Mouse (Mus musculus) gastrocnemius, postnatal 25 days (tissue): ENCODE measurements around the gene Speer4e. TPM values are rescaled to one million over a fixed set of nuclear protein-coding genes. Genes with fewer than 3 reads are reported as not detected.
"Not testable (repeated sequence)": the region's sequence is repeated elsewhere in the genome, so short reads cannot be mapped to it uniquely, and the experiment has no call there.

Experiments used
- DNase-seq: peaks from one replicate; pipeline ENCODE4 v3.0.0; 2022
- long read RNA-seq, 2 experiments: library from polyadenylated mRNA; stranded (forward); transcript quantifications; one replicate each; pipeline ENCODE4 v2.0.0; 2021
- total RNA-seq, 2 experiments: library from RNA; stranded (reverse); gene quantifications; 1 replicate in 1 of 2; 2 replicates in 1 of 2; pipeline ENCODE4 v1.2.3; 2021

The Speer4e gene
- total RNA-seq = not detected
- long read RNA-seq, experiment 1 = 0 reads
- long read RNA-seq, experiment 2 = 0 reads

GRCm38 (mm10) chr5:14938329-14938728 is at the start of gene Speer4e:
Speer4e (minus strand) TSS chr5:14938429.
- not testable (repeated sequence) for DNase-seq

- not testable (repeated sequence) for DNase-seq
Measured at GRCm38 (mm10) chr5:14986649-14987387, 48.6 kb upstream of the Speer4e start.

GRCm38 (mm10) chr5:14978835-14979234 is 40.6 kb upstream of the Speer4e start, which contains the start of gene Gm10354:
Gm10354 (minus strand) TSS chr5:14978935.
- not testable (repeated sequence) for DNase-seq

GRCm38 (mm10) chr5:14977368-14977767 is 39.1 kb upstream of the Speer4e start:
- not testable (repeated sequence) for DNase-seq

- not testable (repeated sequence) for DNase-seq
Measured at GRCm38 (mm10) chr5:14975294-14975693, 37.1 kb upstream of the Speer4e start.

- DNase-seq = not testable (repeated sequence)
Measured at GRCm38 (mm10) chr5:14972841-14973240, 34.6 kb upstream of the Speer4e start.

GRCm38 (mm10) chr5:14963821-14964220 is 25.6 kb upstream of the Speer4e start:
- DNase-seq = not testable (repeated sequence)

- not testable (repeated sequence) for DNase-seq
Measured at GRCm38 (mm10) chr5:14961502-14961901, 23.3 kb upstream of the Speer4e start.

GRCm38 (mm10) chr5:14955928-14956706 is 17.9 kb upstream of the Speer4e start:
- DNase-seq = not testable (repeated sequence)

- not testable (repeated sequence) for DNase-seq
Measured at GRCm38 (mm10) chr5:14953587-14953986, 15.4 kb upstream of the Speer4e start.

- DNase-seq = not testable (repeated sequence)
Measured at GRCm38 (mm10) chr5:14952749-14953148, 14.5 kb upstream of the Speer4e start.

GRCm38 (mm10) chr5:14951822-14952221 is 13.6 kb upstream of the Speer4e start:
- not testable (repeated sequence) for DNase-seq

GRCm38 (mm10) chr5:14947482-14948198 is 9.4 kb upstream of the Speer4e start:
- not testable (repeated sequence) for DNase-seq

- not testable (repeated sequence) for DNase-seq
Measured at GRCm38 (mm10) chr5:14945524-14945923, 7.3 kb upstream of the Speer4e start.

- DNase-seq = not testable (repeated sequence)
Measured at GRCm38 (mm10) chr5:14941043-14941442, 2.8 kb upstream of the Speer4e start.

- not testable (repeated sequence) for DNase-seq
Measured at GRCm38 (mm10) chr5:14933721-14934120, 4.5 kb downstream of the Speer4e start.

- not testable (repeated sequence) for DNase-seq
Measured at GRCm38 (mm10) chr5:14927047-14927446, 11.2 kb downstream of the Speer4e start.

GRCm38 (mm10) chr5:14914799-14915198 is 23.4 kb downstream of the Speer4e start, which contains the start of gene Gm9758:
Gm9758 (minus strand) TSS chr5:14914899.
- not testable (repeated sequence) for DNase-seq

- not testable (repeated sequence) for DNase-seq
Measured at GRCm38 (mm10) chr5:14914361-14914760, 23.9 kb downstream of the Speer4e start.

- not testable (repeated sequence) for DNase-seq
Measured at GRCm38 (mm10) chr5:14903539-14903938, 34.7 kb downstream of the Speer4e start.

GRCm38 (mm10) chr5:14892242-14892641 is 46.0 kb downstream of the Speer4e start:
- no peak for DNase-seq

GRCm38 (mm10) chr5:14885291-14885690 is 52.9 kb downstream of the Speer4e start:
- DNase-seq = not testable (repeated sequence)
